Mouse (Mus musculus) liver, embryonic 16.5 days (tissue): ENCODE results near the gene Unc80. TPM values are rescaled to one million over a fixed set of nuclear protein-coding genes. Genes with fewer than 3 reads are reported as not detected.

ENCODE experiments used
- ATAC-seq: fragments of 200-750 bp; cut with Nextera tagmentation; 2 replicates; pipeline ENCODE4 v1.8.0; 2017; ENCODE audit warnings: low read depth, mild to moderate bottlenecking, moderate number of reproducible peaks, moderate library complexity
- H3K27ac ChIP-seq: fragments of 300-500 bp; sonication (generic); 2 replicates; pipeline ENCODE4 v1.5.1; 2014; ENCODE audit warnings: mild to moderate bottlenecking, low read length
- H3K27me3 ChIP-seq: fragments of 300-500 bp; sonication (generic); 2 replicates; pipeline ENCODE4 v1.6.1; 2014; ENCODE audit warnings: low read depth, low read length, mixed read lengths; ENCODE audit not compliant: control insufficient read depth, insufficient read depth
- H3K36me3 ChIP-seq: fragments of 300-500 bp; sonication (generic); 2 replicates; pipeline ENCODE4 v1.6.1; 2014; ENCODE audit warnings: mild to moderate bottlenecking; ENCODE audit not compliant: control insufficient read depth, insufficient read depth
- H3K4me1 ChIP-seq: fragments of 300-500 bp; sonication (generic); 2 replicates; pipeline ENCODE4 v1.6.1; 2014; ENCODE audit warnings: low read depth, low read length, mixed read lengths; ENCODE audit not compliant: control insufficient read depth
- H3K4me2 ChIP-seq: fragments of 300-500 bp; sonication (generic); 2 replicates; pipeline ENCODE4 v1.6.1; 2014; ENCODE audit warnings: low read depth, low read length, mixed read lengths
- H3K4me3 ChIP-seq: fragments of 300-500 bp; sonication (generic); 2 replicates; pipeline ENCODE4 v1.5.1; 2014; ENCODE audit warnings: low read depth, mild to moderate bottlenecking, low read length
- H3K9ac ChIP-seq: fragments of 300-500 bp; sonication (generic); 2 replicates; pipeline ENCODE4 v1.6.1; 2014; ENCODE audit warnings: low read depth, low read length
- H3K9me3 ChIP-seq: fragments of 300-500 bp; sonication (generic); replicated peaks from 2 replicates; pipeline ENCODE4 v1.6.1; 2016; ENCODE audit warnings: low read length; ENCODE audit not compliant: control insufficient read depth
- WGBS: fragments of 180-500 bp; shearing (Covaris S2); extraction: QIAGEN DNeasy Blood & Tissue Kit; methylation state at CpG from one replicate; pipeline ENCODE4 v1.1.7; 2014; ENCODE audit not compliant: insufficient replicate concordance; 5-methylcytosine and 5-hydroxymethylcytosine counted together
- polyA plus RNA-seq: library from polyadenylated mRNA; unstranded; fragments of >200 nt; fragmentation: Nextera tagmentation; extraction: Ambion mirVana; gene quantifications from 2 replicates; pipeline ENCODE4 v1.2.1, GENCODE M21; 2015

The Unc80 gene
- not detected in 2 replicates for polyA plus RNA-seq

- H3K27me3 ChIP-seq, result peaks cover 17% of the 10 kb centered on the region
- H3K9ac ChIP-seq, result no peak within 1 kb of the TSS
- peak within 1 kb of the TSS; percentile 42 for H3K4me3 ChIP-seq
- no peaks in the 10 kb centered on the region for H3K36me3 ChIP-seq
- H3K9me3 ChIP-seq, result no peaks in the 10 kb centered on the region
- 1% methylated on average over 78 of the region's 83 CpGs for WGBS
- H3K4me2 ChIP-seq, result peak within 1 kb of the TSS; percentile 53
- H3K4me1 ChIP-seq, result no peaks in the 10 kb centered on the region
- H3K27ac ChIP-seq, result no peak within 1 kb of the TSS
- peak; percentile 43; the same call in 1 of the 2 replicates for ATAC-seq
Observed at GRCm38 (mm10) chr1:66467821-66468703, at the start of gene Unc80. TSS of gene Unc80 (plus strand) at chr1:66468367.

DNA sequence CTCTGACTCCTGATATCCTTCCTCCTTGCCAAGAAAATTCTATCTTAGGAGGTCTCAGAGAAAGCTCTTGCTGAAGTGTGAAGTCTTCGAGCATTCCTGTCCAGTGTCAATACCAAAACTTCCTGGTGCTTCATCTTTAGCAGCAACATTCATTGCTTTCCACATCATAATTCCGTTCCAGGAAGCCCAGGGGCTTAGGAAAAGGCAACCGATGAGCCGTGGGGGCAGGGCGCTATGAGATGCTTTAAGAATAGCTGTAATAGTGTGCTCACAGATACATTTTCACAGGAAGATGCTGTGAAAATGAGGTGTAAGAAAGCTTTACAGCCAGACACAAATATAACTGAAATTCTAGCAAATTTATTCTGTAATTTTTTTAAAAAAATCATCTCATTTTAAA, 42.1 kb upstream of the Unc80 start:
- no peak for ATAC-seq
- WGBS, result 65% methylated on average over 5 of the region's 5 CpGs
- H3K36me3 ChIP-seq, result no peaks in the 10 kb centered on the region

DNA sequence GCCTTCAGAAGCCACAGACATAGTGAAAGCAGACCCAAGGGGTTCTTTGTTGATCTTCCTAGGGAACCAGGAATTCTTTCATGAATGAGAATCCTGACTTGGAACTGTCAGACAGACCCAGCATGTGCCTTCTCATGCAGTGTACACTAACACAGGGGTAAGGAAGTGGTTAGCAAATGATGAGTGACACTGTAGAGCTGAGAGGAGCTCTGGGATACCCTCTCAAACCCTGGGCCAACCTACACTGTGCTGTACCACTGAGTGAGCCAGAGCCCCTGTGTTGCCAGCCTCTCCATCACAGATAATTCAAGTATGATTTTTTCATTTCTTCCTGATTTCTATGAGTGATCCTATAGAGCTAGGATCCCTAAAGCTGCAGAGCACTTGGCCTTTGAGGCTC, 37.2 kb upstream of the Unc80 start:
- ATAC-seq, result no peak
- Histone ChIP-seq H3K9ac (no peak overlapping the region), H3K9me3 (no peaks in the 10 kb centered on the region), H3K4me2 (no peak overlapping the region), H3K27ac (no peak overlapping the region), H3K27me3 (no peaks in the 10 kb centered on the region), H3K36me3 (no peaks in the 10 kb centered on the region), H3K4me3 (no peak overlapping the region), H3K4me1 (no peaks in the 10 kb centered on the region)

More for the DNA sequence above, 42.1 kb upstream of the Unc80 start:
- Histone ChIP-seq H3K4me2 (no peak overlapping the region), H3K4me1 (no peaks in the 10 kb centered on the region), H3K27me3 (no peaks in the 10 kb centered on the region), H3K9me3 (no peaks in the 10 kb centered on the region), H3K9ac (no peak overlapping the region), H3K27ac (no peak overlapping the region), H3K4me3 (no peak overlapping the region)

- 51% methylated on average over 6 of the region's 6 CpGs for WGBS
- Histone ChIP-seq H3K9me3 (no peaks in the 10 kb centered on the region), H3K9ac (no peak overlapping the region), H3K36me3 (no peaks in the 10 kb centered on the region), H3K4me1 (no peaks in the 10 kb centered on the region), H3K4me3 (no peak overlapping the region), H3K27ac (no peak overlapping the region), H3K4me2 (no peak overlapping the region), H3K27me3 (no peaks in the 10 kb centered on the region)
- ATAC-seq, result no peak
Observed at GRCm38 (mm10) chr1:66431472-66431871, 36.7 kb upstream of the Unc80 start.

DNA sequence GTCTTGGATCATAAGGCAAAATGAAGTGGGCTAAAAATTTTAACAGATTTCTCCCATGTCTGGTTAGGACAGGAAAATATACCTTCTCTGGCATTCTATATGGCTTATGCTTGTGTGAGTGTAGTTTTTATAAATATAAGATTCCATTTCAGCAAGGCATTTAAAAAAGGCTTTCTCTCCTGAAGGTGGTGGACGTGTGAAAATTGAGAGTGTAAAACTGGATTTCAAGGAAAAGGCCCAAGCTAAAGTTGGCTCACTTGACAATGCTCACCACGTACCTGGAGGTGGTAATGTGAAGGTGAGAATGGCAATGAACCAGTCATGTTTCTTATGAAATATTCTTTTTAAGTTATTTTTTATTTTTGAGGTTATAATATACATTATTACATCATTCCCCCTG, 30.1 kb upstream of the Unc80 start:
- 41% methylated on average over 2 of the region's 2 CpGs for WGBS
- Histone ChIP-seq H3K27me3 (no peaks in the 10 kb centered on the region), H3K9ac (no peak overlapping the region), H3K4me1 (no peaks in the 10 kb centered on the region), H3K27ac (no peak overlapping the region), H3K36me3 (no peaks in the 10 kb centered on the region), H3K4me2 (no peak overlapping the region), H3K4me3 (no peak overlapping the region), H3K9me3 (no peaks in the 10 kb centered on the region)
- no peak for ATAC-seq

- WGBS, result 70% methylated on average over 2 of the region's 2 CpGs
- no peaks in the 10 kb centered on the region for H3K4me1 ChIP-seq
- no peak overlapping the region for H3K27ac ChIP-seq
- no peak overlapping the region for H3K4me2 ChIP-seq
- H3K36me3 ChIP-seq, result no peaks in the 10 kb centered on the region
- H3K4me3 ChIP-seq, result no peak overlapping the region
- no peak for ATAC-seq
- no peaks in the 10 kb centered on the region for H3K27me3 ChIP-seq
- no peaks in the 10 kb centered on the region for H3K9me3 ChIP-seq
- H3K9ac ChIP-seq, result no peak overlapping the region
Observed at GRCm38 (mm10) chr1:66442922-66443321, 25.2 kb upstream of the Unc80 start.

DNA sequence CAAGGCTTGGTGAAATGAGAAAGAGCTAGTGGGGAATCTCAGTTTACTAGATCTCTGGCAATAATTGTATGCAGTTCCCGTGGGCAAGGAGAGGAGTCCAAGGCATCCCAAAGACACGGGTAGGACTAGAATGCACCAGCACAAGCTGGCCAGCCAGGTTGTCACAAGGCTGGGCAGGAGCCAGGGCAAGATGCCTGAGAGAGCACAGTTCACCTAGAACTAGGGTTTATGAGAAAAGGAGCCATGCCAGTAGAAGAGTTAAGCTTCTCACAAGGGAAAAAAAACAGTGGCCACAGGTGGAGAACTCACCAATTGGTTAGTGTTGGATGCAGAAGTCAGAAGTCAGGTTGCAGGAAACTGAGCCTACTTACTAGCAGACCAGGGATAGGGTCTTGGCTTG, 18.7 kb upstream of the Unc80 start:
- no peak overlapping the region for H3K9ac ChIP-seq
- H3K27ac ChIP-seq, result no peak overlapping the region
- no peak overlapping the region for H3K4me3 ChIP-seq
- no peak for ATAC-seq
- no peaks in the 10 kb centered on the region for H3K9me3 ChIP-seq
- WGBS, result 53% methylated on average over 2 of the region's 2 CpGs
- H3K36me3 ChIP-seq, result no peaks in the 10 kb centered on the region
- no peaks in the 10 kb centered on the region for H3K27me3 ChIP-seq
- no peak overlapping the region for H3K4me2 ChIP-seq
- H3K4me1 ChIP-seq, result no peaks in the 10 kb centered on the region

DNA sequence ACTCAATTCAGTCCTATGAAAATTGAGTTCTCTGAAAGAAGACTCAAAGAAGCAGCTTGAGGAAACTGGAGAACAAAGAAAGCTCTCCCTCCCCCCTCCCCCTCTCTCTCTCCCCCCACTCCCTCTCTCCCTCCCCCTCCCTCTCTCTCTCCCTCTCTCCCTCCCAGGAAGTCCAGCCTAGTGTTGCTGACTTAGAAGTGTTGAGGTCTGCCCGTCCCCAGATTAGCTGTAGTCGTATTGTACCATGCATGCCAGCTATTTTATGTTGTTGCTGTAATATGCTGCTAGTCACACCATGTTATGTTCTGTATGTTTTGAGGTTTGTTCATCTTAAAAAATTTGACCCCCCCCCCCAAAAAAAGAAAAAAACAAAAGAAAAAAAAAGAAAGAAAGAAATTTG, 11.6 kb upstream of the Unc80 start:
- no peak overlapping the region for H3K9ac ChIP-seq
- no peaks in the 10 kb centered on the region for H3K27me3 ChIP-seq
- no peaks in the 10 kb centered on the region for H3K9me3 ChIP-seq
- H3K4me2 ChIP-seq, result no peak overlapping the region
- 27% methylated on average over 2 of the region's 2 CpGs for WGBS
- no peak for ATAC-seq
- H3K4me3 ChIP-seq, result no peak overlapping the region
- no peaks in the 10 kb centered on the region for H3K36me3 ChIP-seq
- H3K4me1 ChIP-seq, result no peaks in the 10 kb centered on the region
- no peak overlapping the region for H3K27ac ChIP-seq

- H3K36me3 ChIP-seq, result no peaks in the 10 kb centered on the region
- WGBS, result 52% methylated on average over 3 of the region's 3 CpGs
- no peaks in the 10 kb centered on the region for H3K4me1 ChIP-seq
- H3K4me3 ChIP-seq, result no peak overlapping the region
- H3K27ac ChIP-seq, result no peak overlapping the region
- no peak for ATAC-seq
- no peak overlapping the region for H3K4me2 ChIP-seq
- H3K9me3 ChIP-seq, result no peaks in the 10 kb centered on the region
- no peak overlapping the region for H3K9ac ChIP-seq
- no peaks in the 10 kb centered on the region for H3K27me3 ChIP-seq
Observed at GRCm38 (mm10) chr1:66457747-66458146, 10.4 kb upstream of the Unc80 start.
